Mouse (Mus musculus) gastrocnemius, postnatal 4 days (tissue): ENCODE results near the gene Chpt1. TPM values are rescaled to one million over a fixed set of nuclear protein-coding genes. Genes with fewer than 3 reads are reported as not detected.

Experiments used
- DNase-seq, 2 experiments: peaks; one replicate each; pipeline ENCODE4 v3.0.0; 2021 to 2022; ENCODE audit warnings: low spot score in 2 of 2, mixed read lengths in 2 of 2
- total RNA-seq, 2 experiments: library from RNA; stranded (reverse); gene quantifications; 2 replicates each; pipeline ENCODE4 v1.2.3; 2021

Chpt1 gene
- total RNA-seq, 2 experiments from 2014 or later = 27.9 to 32.9 TPM

DNA sequence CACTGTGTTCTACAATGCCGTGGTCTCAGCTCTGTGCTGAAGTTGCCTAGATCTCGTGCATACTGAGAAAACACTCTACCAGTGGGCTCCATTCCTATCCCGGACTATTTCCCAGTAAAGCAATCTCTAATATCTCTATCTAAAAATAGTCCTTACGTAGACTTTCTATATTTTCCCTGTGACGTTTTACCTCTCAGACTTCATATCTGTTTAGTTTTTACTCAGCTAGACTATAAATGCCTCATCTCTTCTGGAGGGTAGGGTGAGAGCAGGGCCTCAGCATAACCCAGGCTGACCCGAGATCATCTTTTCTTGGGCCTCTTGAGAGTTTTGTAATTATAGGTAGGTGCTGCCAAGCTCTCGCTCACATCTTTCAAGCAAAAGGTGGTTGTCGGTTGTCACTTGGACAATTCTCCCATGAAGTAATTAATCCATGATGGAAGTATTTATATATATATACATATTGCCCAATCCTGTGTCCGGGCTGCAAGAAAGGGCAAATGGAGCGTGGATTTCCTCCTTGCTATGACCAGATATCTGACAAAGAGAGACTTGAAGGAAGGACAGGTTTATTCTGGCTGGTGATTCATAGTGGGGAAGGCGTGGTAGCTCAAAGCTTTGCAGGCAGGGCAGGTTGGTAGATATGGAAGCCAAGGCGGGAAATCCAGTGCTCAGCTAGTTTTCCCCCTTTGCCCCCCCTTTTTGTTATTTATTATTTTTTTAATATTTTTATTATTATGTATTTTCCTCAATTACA is 95.8 kb downstream of the Chpt1 start:
- no peak for DNase-seq

DNA sequence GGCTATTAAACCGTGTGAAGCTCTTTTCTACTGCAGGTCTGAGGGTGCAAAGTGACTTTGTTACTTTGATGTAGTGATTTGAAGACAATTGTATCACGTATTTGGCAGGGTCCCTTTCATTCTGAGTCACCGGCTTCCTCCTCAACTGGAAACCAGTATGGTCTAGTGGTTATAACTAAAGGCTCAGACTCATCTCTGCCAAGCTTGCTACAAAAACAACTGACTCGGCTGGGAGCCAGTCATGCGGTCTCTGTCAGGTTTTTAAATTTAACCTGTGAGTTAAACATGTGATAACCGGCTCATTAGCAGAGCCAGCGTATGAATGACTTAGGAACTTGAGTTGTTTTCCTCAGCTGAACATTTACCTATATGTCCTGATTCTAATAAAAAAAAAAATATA is 98.1 kb downstream of the Chpt1 start:
- DNase-seq = no peak

DNA sequence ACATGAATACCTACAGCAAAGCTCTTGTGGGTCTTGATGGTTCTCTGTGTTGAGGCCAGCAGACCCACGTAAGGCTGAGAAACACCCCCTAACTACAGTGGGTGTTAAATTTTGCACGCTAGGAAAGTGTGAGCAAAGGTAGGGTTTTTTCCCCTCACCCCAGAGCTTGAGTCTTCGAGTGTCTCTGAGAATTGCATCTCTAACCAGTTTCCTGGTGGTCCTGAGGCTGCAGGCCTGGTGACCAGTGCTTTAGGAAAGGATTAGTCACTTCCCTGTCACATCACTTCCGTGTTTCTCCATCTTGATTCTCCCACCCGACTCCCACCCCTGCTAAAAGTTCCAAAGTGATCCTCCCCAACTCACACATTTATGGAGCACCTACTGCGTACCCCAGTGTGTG is 99.7 kb downstream of the Chpt1 start:
- DNase-seq = no peak

DNA sequence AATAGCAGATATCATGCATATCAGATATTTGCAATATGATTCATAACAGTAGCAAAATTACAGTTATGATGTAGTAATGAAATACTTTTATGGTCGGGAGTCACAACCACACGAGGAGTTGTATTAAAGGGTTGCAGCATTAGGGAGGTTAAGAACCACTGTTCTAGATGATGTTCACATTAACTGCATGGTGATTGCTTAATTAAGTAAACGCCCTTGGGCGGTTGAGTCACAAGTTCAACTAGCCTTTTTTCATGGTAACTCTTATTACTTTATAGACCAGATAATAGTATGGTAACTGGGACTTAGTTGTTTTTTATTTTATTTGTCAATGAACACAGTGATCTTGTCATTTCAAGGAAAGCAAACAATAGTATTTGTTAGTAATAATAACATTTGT is 100.9 kb downstream of the Chpt1 start:
- no peak for DNase-seq

Other genes starting within 250 kb of the Chpt1 start
- 1 to 10 TPM; 4.2 to 4.9 TPM for gene Dram1, start 125.0 kb downstream of the Chpt1 start, total RNA-seq
- gene Gnptab, start 124.9 kb downstream of the Chpt1 start, total RNA-seq = 10 to 100 TPM; 14.7 to 14.9 TPM
- under 1 TPM in 1 of 2 experiments, not detected in 1; 0.29 TPM for gene Sycp3, start 44.5 kb downstream of the Chpt1 start, total RNA-seq
- gene Mybpc1, start 101.1 kb upstream of the Chpt1 start, total RNA-seq = 1,000 to 10,000 TPM; 2,325 to 2,389 TPM
- under 1 TPM in 1 of 2 experiments, not detected in 1; 0.29 TPM for gene Spic, start 180.9 kb upstream of the Chpt1 start, total RNA-seq
- 10 to 100 TPM; 94.2 to 95.8 TPM for gene Arl1, start 226.8 kb upstream of the Chpt1 start, total RNA-seq